Mouse (Mus musculus): ENCODE measurements around the gene Vmn1r226. TPM values are rescaled to one million over a fixed set of nuclear protein-coding genes. Genes with fewer than 3 reads are reported as not detected.

Gene Vmn1r226
- not detected for polyA plus RNA-seq (2014; fragmentation: Illumina TruSeq; extraction: RNeasy Lipid Tissue Mini Kit (QIAGEN cat#74804); ENCODE audit: low read depth, low replicate concordance)

GRCm38 (mm10) chr17:20682543-20682942 lies at the start of gene Vmn1r226:
Gene Vmn1r226 (plus strand): TSS chr17:20682843.

GRCm38 (mm10) chr17:20729543-20729942 lies 46.9 kb downstream of the Vmn1r226 start, which contains the start of gene Vmn1r227:
Gene Vmn1r227 (plus strand): TSS chr17:20729843.

Other genes starting within 250 kb of the Vmn1r226 start
- gene Vmn2r108, start 201.5 kb upstream of the Vmn1r226 start, polyA plus RNA-seq (2014; fragmentation: Illumina TruSeq; extraction: RNeasy Lipid Tissue Mini Kit (QIAGEN cat#74804); ENCODE audit: low read depth, low replicate concordance) = not detected
- not detected for gene Vmn1r225, start 184.7 kb upstream of the Vmn1r226 start, polyA plus RNA-seq (2014; fragmentation: Illumina TruSeq; extraction: RNeasy Lipid Tissue Mini Kit (QIAGEN cat#74804); ENCODE audit: low read depth, low replicate concordance)
- not detected for gene Vmn2r109, start 118.1 kb upstream of the Vmn1r226 start, polyA plus RNA-seq (2014; fragmentation: Illumina TruSeq; extraction: RNeasy Lipid Tissue Mini Kit (QIAGEN cat#74804); ENCODE audit: low read depth, low replicate concordance)
- not detected for gene Vmn2r110, start 86.4 kb upstream of the Vmn1r226 start, polyA plus RNA-seq (2014; fragmentation: Illumina TruSeq; extraction: RNeasy Lipid Tissue Mini Kit (QIAGEN cat#74804); ENCODE audit: low read depth, low replicate concordance)
- gene Fpr-rs3, start 58.0 kb upstream of the Vmn1r226 start, polyA plus RNA-seq (2014; fragmentation: Illumina TruSeq; extraction: RNeasy Lipid Tissue Mini Kit (QIAGEN cat#74804); ENCODE audit: low read depth, low replicate concordance) = not detected
- gene Vmn1r227, start 47.0 kb downstream of the Vmn1r226 start, polyA plus RNA-seq (2014; fragmentation: Illumina TruSeq; extraction: RNeasy Lipid Tissue Mini Kit (QIAGEN cat#74804); ENCODE audit: low read depth, low replicate concordance) = not detected
- gene Vmn1r228, start 103.3 kb downstream of the Vmn1r226 start, polyA plus RNA-seq (2014; fragmentation: Illumina TruSeq; extraction: RNeasy Lipid Tissue Mini Kit (QIAGEN cat#74804); ENCODE audit: low read depth, low replicate concordance) = not detected
- gene Vmn1r229, start 128.7 kb downstream of the Vmn1r226 start, polyA plus RNA-seq (2014; fragmentation: Illumina TruSeq; extraction: RNeasy Lipid Tissue Mini Kit (QIAGEN cat#74804); ENCODE audit: low read depth, low replicate concordance) = not detected
- gene Vmn1r230, start 157.6 kb downstream of the Vmn1r226 start, polyA plus RNA-seq (2014; fragmentation: Illumina TruSeq; extraction: RNeasy Lipid Tissue Mini Kit (QIAGEN cat#74804); ENCODE audit: low read depth, low replicate concordance) = not detected
- gene Vmn1r231, start 222.2 kb downstream of the Vmn1r226 start, polyA plus RNA-seq (2014; fragmentation: Illumina TruSeq; extraction: RNeasy Lipid Tissue Mini Kit (QIAGEN cat#74804); ENCODE audit: low read depth, low replicate concordance) = not detected
- gene Vmn1r232, start 236.9 kb downstream of the Vmn1r226 start, polyA plus RNA-seq (2014; fragmentation: Illumina TruSeq; extraction: RNeasy Lipid Tissue Mini Kit (QIAGEN cat#74804); ENCODE audit: low read depth, low replicate concordance) = not detected